Mouse (Mus musculus) intestine, embryonic 14.5 days (tissue): ENCODE data around the gene Olfr472. TPM values are rescaled to one million over a fixed set of nuclear protein-coding genes. Genes with fewer than 3 reads are reported as not detected.
"Not testable (repeated sequence)": the region's sequence is repeated elsewhere in the genome, so short reads cannot be mapped to it uniquely, and the experiment has no call there.

Experiments
- ATAC-seq: fragments of 200-750 bp; cut with Nextera tagmentation; replicated peaks from 2 replicates; pipeline ENCODE4 v1.8.0; 2017; ENCODE audit warnings: low read depth, moderate number of reproducible peaks, moderate TSS enrichment, moderate library complexity; ENCODE audit not compliant: low FRiP score, low TSS enrichment
- DNase-seq: peaks from one replicate; pipeline ENCODE4 v3.0.0-alpha.2; 2018; ENCODE audit warnings: low spot score
- H3K27ac ChIP-seq: fragments of 300-500 bp; sonication (generic); 2 replicates; pipeline ENCODE4 v1.5.1; 2014; ENCODE audit warnings: low read depth, mild to moderate bottlenecking, control low read depth
- H3K27me3 ChIP-seq: fragments of 300-500 bp; sonication (generic); replicated peaks from 2 replicates; pipeline ENCODE4 v1.6.1; 2014; ENCODE audit warnings: low read length, control low read depth; ENCODE audit not compliant: control insufficient read depth, insufficient read depth
- H3K36me3 ChIP-seq: fragments of 300-500 bp; sonication (generic); 2 replicates; pipeline ENCODE4 v1.6.1; 2014; ENCODE audit warnings: low read length, control low read depth; ENCODE audit not compliant: control insufficient read depth, insufficient read depth
- H3K4me1 ChIP-seq: fragments of 300-500 bp; sonication (generic); replicated peaks from 2 replicates; pipeline ENCODE4 v1.6.1; 2014; ENCODE audit warnings: low read length, control low read depth, mixed read lengths; ENCODE audit not compliant: control insufficient read depth, insufficient read depth
- H3K4me2 ChIP-seq: fragments of 300-500 bp; sonication (generic); 2 replicates; pipeline ENCODE4 v1.6.1; 2014; ENCODE audit warnings: low read length
- H3K4me3 ChIP-seq: fragments of 300-500 bp; sonication (generic); 2 replicates; pipeline ENCODE4 v1.5.1; 2014; ENCODE audit warnings: low read depth, low read length, control low read depth, mixed read lengths
- H3K9ac ChIP-seq: fragments of 300-500 bp; sonication (generic); 2 replicates; pipeline ENCODE4 v1.6.1; 2014; ENCODE audit warnings: mild to moderate bottlenecking, low read length
- H3K9me3 ChIP-seq: fragments of 300-500 bp; sonication (generic); 2 replicates; pipeline ENCODE4 v1.6.1; 2016; ENCODE audit warnings: low read length, control low read depth; ENCODE audit not compliant: control insufficient read depth
- WGBS: fragments of 180-500 bp; shearing (Covaris S2); extraction: QIAGEN DNeasy Blood & Tissue Kit; methylation state at CpG from one replicate; pipeline ENCODE4 v1.1.7; 2014; 5-methylcytosine and 5-hydroxymethylcytosine counted together
- polyA plus RNA-seq: library from polyadenylated mRNA; unstranded; fragments of >200 nt; fragmentation: Nextera tagmentation; extraction: Ambion mirVana; gene quantifications from 2 replicates; pipeline ENCODE4 v1.2.1, GENCODE M21; 2014

The Olfr472 gene
- not detected in 2 replicates for polyA plus RNA-seq

DNA sequence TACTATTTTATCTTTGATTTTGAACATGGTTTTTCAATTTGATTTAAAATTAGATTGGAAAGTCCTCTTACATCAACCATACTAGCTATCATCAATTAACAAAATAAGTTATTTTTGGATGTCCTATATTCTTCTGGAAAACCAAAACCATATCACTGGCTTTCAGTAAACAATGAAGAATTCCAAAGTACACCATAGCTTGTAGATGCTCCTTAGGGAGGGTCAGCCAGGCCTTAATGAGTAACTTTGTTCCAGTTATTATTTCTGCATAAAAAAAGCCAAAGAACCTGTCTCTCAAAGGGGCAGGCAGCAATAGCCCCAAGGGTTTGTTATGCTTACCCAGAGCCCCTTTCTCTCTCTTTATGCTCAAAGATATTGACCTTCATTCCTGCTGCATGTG, at the start of gene Olfr472:
Gene Olfr472, plus strand, starts transcription at position 301 of the 400 bp plus-strand sequence.
- DNase-seq (no peak), ATAC-seq (no peak)
- Histone ChIP-seq H3K27me3 (no peaks in the 10 kb centered on the region), H3K36me3 (no peaks in the 10 kb centered on the region), H3K9me3 (no peaks in the 10 kb centered on the region), H3K4me3 (no peak within 1 kb of the TSS), H3K9ac (no peak within 1 kb of the TSS), H3K27ac (no peak within 1 kb of the TSS), H3K4me1 (no peaks in the 10 kb centered on the region), H3K4me2 (no peak within 1 kb of the TSS)

DNA sequence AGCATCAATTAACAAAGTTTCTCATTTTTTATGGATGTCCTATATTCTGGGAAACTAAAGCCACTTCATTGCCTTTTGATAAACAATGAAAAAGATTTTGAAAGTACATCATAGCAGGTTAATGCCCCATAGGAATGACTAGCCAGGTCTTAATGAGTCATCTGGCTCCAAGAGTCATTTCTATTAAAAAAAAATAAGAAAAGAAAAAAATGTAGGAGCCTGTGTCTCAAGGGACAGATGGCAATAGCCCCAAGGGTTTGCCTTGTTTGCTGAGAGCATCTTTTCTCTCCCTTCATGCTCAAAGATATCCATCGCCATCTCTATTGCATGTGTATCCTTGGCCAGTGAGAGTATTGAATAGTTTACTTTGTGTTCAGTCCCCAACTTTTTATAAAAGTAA, 32.4 kb downstream of the Olfr472 start, which contains the start of gene Olfr473:
Gene Olfr473, plus strand, starts transcription at position 301 of the 400 bp plus-strand sequence.
- no peak for ATAC-seq
- no peak within 1 kb of the TSS for H3K9ac ChIP-seq
- 89% methylated on average over 1 of the region's 1 CpGs for WGBS

DNA sequence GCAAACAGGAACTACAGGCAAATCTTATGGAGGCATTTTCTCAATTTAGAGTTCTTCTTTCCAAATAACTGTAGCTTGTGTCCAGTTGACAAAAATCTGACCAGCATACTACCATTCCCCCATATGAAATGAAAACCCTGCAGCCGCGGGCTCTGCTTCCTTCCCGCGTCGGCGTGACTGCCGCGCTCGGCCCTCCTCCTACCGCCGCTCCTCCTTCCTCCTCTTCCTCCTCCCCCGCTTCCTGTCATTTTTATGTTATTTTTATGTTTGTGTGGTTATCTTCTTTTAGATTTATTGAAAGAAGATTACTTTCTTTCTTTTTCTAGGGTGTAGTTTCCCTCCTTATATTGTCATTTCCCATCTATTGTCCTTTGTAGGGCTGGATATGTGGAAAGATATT, 54.8 kb downstream of the Olfr472 start:
- H3K4me1 ChIP-seq, H3K4me3 ChIP-seq, H3K27ac ChIP-seq, H3K9ac ChIP-seq, ATAC-seq, DNase-seq, H3K9me3 ChIP-seq, H3K27me3 ChIP-seq, H3K36me3 ChIP-seq, H3K4me2 ChIP-seq: not testable (repeated sequence)
- 91% methylated on average over 12 of the region's 12 CpGs for WGBS

More for the DNA sequence above, 32.4 kb downstream of the Olfr472 start, which contains the start of gene Olfr473:
- H3K4me2 ChIP-seq = no peak within 1 kb of the TSS
- H3K4me3 ChIP-seq = no peak within 1 kb of the TSS
- H3K9me3 ChIP-seq = no peaks in the 10 kb centered on the region
- no peaks in the 10 kb centered on the region for H3K36me3 ChIP-seq
- no peaks in the 10 kb centered on the region for H3K27me3 ChIP-seq
- H3K27ac ChIP-seq = no peak within 1 kb of the TSS
- no peaks in the 10 kb centered on the region for H3K4me1 ChIP-seq
- DNase-seq = no peak

DNA sequence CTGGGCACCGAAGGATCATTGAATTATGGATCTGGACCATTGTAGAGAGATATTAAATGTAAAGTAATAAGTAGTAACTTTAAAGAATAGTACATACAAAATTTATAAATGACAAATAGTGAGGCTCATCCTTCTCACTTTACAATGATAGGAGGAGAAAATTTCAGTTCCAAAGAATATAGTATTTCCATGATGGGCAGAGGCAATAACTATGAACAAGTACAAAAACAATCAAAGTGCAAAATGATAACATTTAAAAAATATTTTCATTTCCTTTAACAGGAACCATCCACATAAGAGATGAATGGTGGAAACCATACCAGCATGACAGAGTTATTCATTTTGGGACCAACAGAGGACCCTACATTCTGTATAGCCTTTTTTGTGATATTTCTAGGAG, 56.6 kb downstream of the Olfr472 start, which contains the start of gene Olfr474:
Gene Olfr474, plus strand, starts transcription at position 301 of the 400 bp plus-strand sequence.
- no peaks in the 10 kb centered on the region for H3K27me3 ChIP-seq
- DNase-seq (no peak), ATAC-seq (no peak)
- H3K9me3 ChIP-seq = no peaks in the 10 kb centered on the region
- H3K36me3 ChIP-seq = no peaks in the 10 kb centered on the region
- H3K4me2 ChIP-seq = no peak within 1 kb of the TSS
- no peaks in the 10 kb centered on the region for H3K4me1 ChIP-seq
- 94% methylated on average over 1 of the region's 1 CpGs for WGBS
- no peak within 1 kb of the TSS for H3K4me3 ChIP-seq
- H3K9ac ChIP-seq = no peak within 1 kb of the TSS
- no peak within 1 kb of the TSS for H3K27ac ChIP-seq

Other genes starting within 250 kb of the Olfr472 start
- gene Cyb5r2, start 139.9 kb upstream of the Olfr472 start, polyA plus RNA-seq = 0.31 and 0.40 TPM in 2 replicates
- gene Ovch2, start 96.7 kb upstream of the Olfr472 start, polyA plus RNA-seq = not detected in 2 replicates
- not detected in 2 replicates for gene Olfr467, start 85.6 kb upstream of the Olfr472 start, polyA plus RNA-seq
- gene Olfr469, start 72.4 kb upstream of the Olfr472 start, polyA plus RNA-seq = not detected in 2 replicates
- gene Olfr470, start 50.4 kb upstream of the Olfr472 start, polyA plus RNA-seq = not detected in 2 replicates
- not detected in 2 replicates for gene Olfr473, start 32.5 kb downstream of the Olfr472 start, polyA plus RNA-seq
- not detected in 2 replicates for gene Olfr474, start 56.7 kb downstream of the Olfr472 start, polyA plus RNA-seq
- gene Olfr476, start 66.9 kb downstream of the Olfr472 start, polyA plus RNA-seq = not detected in 2 replicates
- gene Olfr477, start 88.8 kb downstream of the Olfr472 start, polyA plus RNA-seq = not detected in 2 replicates
- not detected in 2 replicates for gene Olfr478, start 136.1 kb downstream of the Olfr472 start, polyA plus RNA-seq
- gene Olfr479, start 152.8 kb downstream of the Olfr472 start, polyA plus RNA-seq = not detected in 2 replicates
- not detected in 2 replicates for gene Olfr480, start 169.4 kb downstream of the Olfr472 start, polyA plus RNA-seq
- gene Olfr481, start 182.0 kb downstream of the Olfr472 start, polyA plus RNA-seq = not detected in 2 replicates
- not detected in 2 replicates for gene Olfr482, start 199.7 kb downstream of the Olfr472 start, polyA plus RNA-seq
- not detected in 2 replicates for gene Olfr483, start 202.9 kb downstream of the Olfr472 start, polyA plus RNA-seq
- gene Olfr484, start 229.5 kb downstream of the Olfr472 start, polyA plus RNA-seq = not detected in 2 replicates